ENCODE assay signal across 26 mouse cellular contexts in the genomic region with DNA sequence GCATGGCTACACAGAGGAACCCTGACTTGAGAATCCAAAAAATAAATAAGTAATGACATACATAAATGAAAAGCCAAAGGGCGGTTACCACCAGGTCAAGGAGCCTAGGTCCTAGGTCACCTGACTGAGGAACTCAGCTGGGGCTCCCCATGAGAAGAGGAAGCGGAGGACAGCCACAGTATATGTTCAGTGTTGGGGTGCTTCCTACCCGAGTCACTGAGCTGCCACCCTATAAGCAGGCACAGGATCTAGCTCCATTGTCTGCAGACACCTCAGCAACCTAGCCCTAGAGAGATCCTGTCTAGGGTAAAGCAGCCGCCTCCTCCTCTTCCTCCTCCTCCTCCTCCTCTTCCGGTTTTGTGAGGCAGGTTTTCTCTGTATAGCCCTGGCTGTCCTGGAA. TPM values are rescaled to one million over a fixed set of nuclear protein-coding genes. Genes with fewer than 3 reads are reported as not detected.
DNase-seq lines count a peak whose midpoint lies in the region; ATAC-seq lines count a peak whose summit lies in the region.
"Had no signal": no experiment of that assay in that cellular context is flagged by ENCODE, and none has a peak within 500 bp of the region (broad histone marks: within the 10 kb centered on the region; RNA-seq: fewer than 3 reads in every experiment).

No protein-coding gene starts in this region.

- no peak overlapping the region for H3K4me2 ChIP-seq in hindbrain, embryonic 12.5 days (replicated peaks)
- H3K4me2 ChIP-seq: heart, embryonic 11.5 days; hindbrain, embryonic 14.5 days; kidney, embryonic 15.5 days; lung, embryonic 15.5 days; midbrain, embryonic 13.5 days; neural tube, embryonic 15.5 days had no signal

- H3K4me1 ChIP-seq in hindbrain, embryonic 10.5 days (replicated peaks): peaks cover 87% of the 10 kb centered on the region
- H3K4me1 ChIP-seq in hindbrain, embryonic 12.5 days: peaks cover 59% of the 10 kb centered on the region

- H3K27me3 ChIP-seq in hindbrain, embryonic 10.5 days (ENCODE audit: insufficient read depth, poor library complexity, severe bottlenecking): no peaks in the 10 kb centered on the region
- H3K27me3 ChIP-seq in hindbrain, embryonic 12.5 days: no peaks in the 10 kb centered on the region
- H3K27me3 ChIP-seq: lung, embryonic 15.5 days had no signal

- no peak for ATAC-seq in hindbrain, embryonic 12.5 days (ENCODE audit: low FRiP score)
- ATAC-seq in activated CD4-positive, CD25-positive, alpha-beta regulatory T cell, adult 4 months: peak; percentile 71
- ATAC-seq in megakaryocyte progenitor cell, adult 5-6 weeks (replicated peaks; ENCODE audit: poor library complexity): peak; percentile 15; the same call in 1 of the 2 replicates
- ATAC-seq: intestine, embryonic 16.5 days; midbrain, embryonic 13.5 days had no signal

- H3K9me3 ChIP-seq in hindbrain, embryonic 10.5 days: no peaks in the 10 kb centered on the region
- H3K9me3 ChIP-seq in hindbrain, embryonic 12.5 days (replicated peaks): no peaks in the 10 kb centered on the region
- H3K9me3 ChIP-seq: forebrain, embryonic 10.5 days; kidney, embryonic 15.5 days; lung, embryonic 15.5 days; midbrain, embryonic 13.5 days; neural tube, embryonic 15.5 days had no signal

- 0 out of 2 replicates have a peak overlapping the region, but pooled peaks have one; percentile 53 for H3K27ac ChIP-seq in hindbrain, embryonic 10.5 days
- no peak overlapping the region for H3K27ac ChIP-seq in hindbrain, embryonic 12.5 days
- H3K27ac ChIP-seq: hindbrain, embryonic 14.5 days; kidney, embryonic 15.5 days; liver, embryonic 14.5 days; lung, embryonic 15.5 days; macrophage; midbrain, embryonic 13.5 days; neural tube, embryonic 15.5 days had no signal

- H3K9ac ChIP-seq in hindbrain, embryonic 12.5 days: no peak overlapping the region
- H3K9ac ChIP-seq: hindbrain, embryonic 14.5 days; kidney, embryonic 15.5 days; liver, embryonic 14.5 days; lung, embryonic 15.5 days; midbrain, embryonic 13.5 days; neural tube, embryonic 15.5 days had no signal

- H3K4me3 ChIP-seq in hindbrain, embryonic 10.5 days: no peak overlapping the region
- H3K4me3 ChIP-seq in hindbrain, embryonic 12.5 days: no peak overlapping the region
- H3K4me3 ChIP-seq: forebrain, embryonic 10.5 days; kidney, embryonic 15.5 days; lung, embryonic 15.5 days; midbrain, embryonic 13.5 days; myocyte; neural tube, embryonic 15.5 days had no signal

- 90% methylated on average over 5 of the region's 5 CpGs for WGBS in hindbrain, embryonic 10.5 days
- WGBS in hindbrain, embryonic 12.5 days: 77% methylated on average over 5 of the region's 5 CpGs

- no peak for DNase-seq in hindbrain, embryonic 10.5 days (ENCODE audit: low spot score)
- peak; percentile 34 to 37 for DNase-seq in B cell, adult 2 months
- DNase-seq in c-Kit-positive CD71-positive TER-119-positive erythroid progenitor cells, embryonic 14.5 days (ENCODE audit: low spot score): no peak
- DNase-seq in ovary, postnatal 36 days (ENCODE audit: low spot score): no peak
- no peak for DNase-seq in heart, adult 8-10 months (ENCODE audit: low spot score)
- DNase-seq: adrenal gland, postnatal 36 days; cerebellum, adult 18-20 months; cerebellum, postnatal 25 days; heart, postnatal 10 days; kidney, postnatal 4 days; layer of hippocampus, adult 9-11 months; retina, postnatal 1 day had no signal

- peaks cover 94% of the 10 kb centered on the region for H3K36me3 ChIP-seq in hindbrain, embryonic 10.5 days
- peaks cover 10% of the 10 kb centered on the region for H3K36me3 ChIP-seq in hindbrain, embryonic 12.5 days
- H3K36me3 ChIP-seq: neural tube, embryonic 15.5 days had no signal

RNA-seq across cellular contexts. Expression of gene Foxp4, which starts 41.3 kb away (rescaled TPM):
- 25.1 and 29.4 TPM in 2 replicates for polyA plus RNA-seq in hindbrain, embryonic 10.5 days (2016; fragmentation: Nextera tagmentation; extraction: Ambion mirVana)
- 40.6 and 41.7 TPM in 2 replicates for polyA plus RNA-seq in hindbrain, embryonic 12.5 days (2016; fragmentation: Nextera tagmentation; extraction: Ambion mirVana)
- polyA plus RNA-seq in activated CD4-positive, CD25-positive, alpha-beta regulatory T cell, adult 4 months (2017; shearing (Covaris generic)): 1 to 10 TPM; 3.8 to 4.6 TPM
- 20.1 and 21.3 TPM in 2 replicates for total RNA-seq in megakaryocyte progenitor cell, adult 5-6 weeks (2015)
- 3.2 and 4.0 TPM in 2 replicates for total RNA-seq in megakaryocyte progenitor cell, adult 5-6 weeks (2017)
- total RNA-seq in heart, adult 8-10 months (2022): 10 to 100 TPM; 10.2 to 12.7 (median 10.5) TPM

RNA-seq across cellular contexts. Expression of gene Mdfi, which starts 48.6 kb away (rescaled TPM):
- 19.9 and 30.6 TPM in 2 replicates for polyA plus RNA-seq in hindbrain, embryonic 10.5 days (2016; fragmentation: Nextera tagmentation; extraction: Ambion mirVana)
- 15.0 and 20.9 TPM in 2 replicates for polyA plus RNA-seq in hindbrain, embryonic 12.5 days (2016; fragmentation: Nextera tagmentation; extraction: Ambion mirVana)
- polyA plus RNA-seq in activated CD4-positive, CD25-positive, alpha-beta regulatory T cell, adult 4 months (2017; shearing (Covaris generic)): not detected
- 2.9 and 4.1 TPM in 2 replicates for total RNA-seq in megakaryocyte progenitor cell, adult 5-6 weeks (2015)
- 1.5 and 3.8 TPM in 2 replicates for total RNA-seq in megakaryocyte progenitor cell, adult 5-6 weeks (2017)
- total RNA-seq in heart, adult 8-10 months (2022): 1 to 10 TPM; 1.7 to 2.2 (median 1.9) TPM
- polyA plus RNA-seq: macrophage had no signal

Comparison
In these comparisons a context has a peak if more than half of its experiments do, and no peak if none do; other contexts are left out.
1. DNase-seq: peak in B cell, adult 2 months (2 of 2); none in hindbrain, embryonic 10.5 days (single experiment), c-Kit-positive CD71-positive TER-119-positive erythroid progenitor cells, embryonic 14.5 days (single experiment), ovary, postnatal 36 days (single experiment) and heart, adult 8-10 months (single experiment).
2. RNA of gene Mdfi, which starts 48.6 kb away (polyA plus RNA-seq): 19.9 to 30.6 TPM in hindbrain, embryonic 10.5 days and 15.0 to 20.9 TPM in hindbrain, embryonic 12.5 days; not detected in activated CD4-positive, CD25-positive, alpha-beta regulatory T cell, adult 4 months; every median in the first group is over 10 times any median in the second.